Mouse (Mus musculus) monocyte, adult 59 days (primary cell): ENCODE measurements around the gene Actn1. TPM values are rescaled to one million over a fixed set of nuclear protein-coding genes. Genes with fewer than 3 reads are reported as not detected.

Source experiments
- total RNA-seq, 2 experiments: library from RNA; stranded (reverse); gene quantifications; one replicate each; pipeline ENCODE4 v1.2.4; 2023

Actn1 gene
- total RNA-seq, result 100 to 1,000 TPM; 133 to 157 TPM

DNA sequence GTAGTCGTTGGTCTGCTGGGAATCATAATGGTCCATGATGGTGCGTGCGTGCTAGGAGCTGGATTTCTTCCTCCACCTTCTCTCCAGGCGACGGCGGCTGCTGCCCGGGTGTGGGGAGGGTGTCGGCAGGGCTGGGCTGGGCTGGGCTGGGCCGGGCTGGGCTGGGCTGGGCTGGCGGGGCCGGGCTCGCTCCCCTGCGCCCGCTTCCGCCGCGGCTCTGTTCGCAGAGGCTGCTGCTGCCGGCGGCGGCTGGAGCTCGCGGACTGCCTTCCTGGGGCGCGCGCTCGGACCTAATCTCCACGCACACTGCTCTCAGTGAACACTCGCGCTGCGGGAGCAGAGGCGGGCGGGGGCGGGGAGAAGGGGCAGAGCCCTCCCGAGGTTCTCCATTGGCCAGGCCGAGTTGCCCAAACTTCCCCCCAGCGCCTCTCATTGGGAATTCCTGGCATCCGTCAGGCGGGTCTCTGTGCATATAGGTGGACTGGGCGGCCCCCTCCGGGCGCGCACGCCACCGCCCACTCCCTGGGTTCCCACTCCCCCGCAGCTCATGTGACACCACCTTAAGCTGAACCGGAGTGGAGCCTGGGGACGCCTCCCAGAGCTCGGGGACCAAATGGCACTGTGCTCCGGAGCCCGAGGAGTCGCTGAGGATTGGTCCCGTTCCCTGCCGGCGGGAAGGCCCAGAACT lies at the start of gene Actn1:
Gene Actn1 (minus strand): TSS at position 316 of the 688 bp plus-strand sequence.

Other genes with a start within 250 kb of the Actn1 start
- gene Zfp36l1, start 147.4 kb downstream of the Actn1 start, total RNA-seq, result 100 to 1,000 TPM; 252 to 257 TPM
- 10 to 100 TPM; 25.4 to 31.2 TPM for gene Dcaf5, start 176.2 kb upstream of the Actn1 start, total RNA-seq
- 10 to 100 TPM; 27.4 to 29.5 TPM for gene Exd2, start 202.7 kb upstream of the Actn1 start, total RNA-seq